Mouse (Mus musculus) spleen, adult 12 weeks (tissue): ENCODE measurements around the gene Mlph.

Source experiments
- DNase-seq: peaks from one replicate; pipeline ENCODE4 v3.0.0; 2022; ENCODE audit warnings: low spot score

The Mlph gene

GRCm38 (mm10) chr1:90909161-90909560 lies 5.7 kb upstream of the Mlph start:
- no peak for DNase-seq

GRCm38 (mm10) chr1:90909631-90910152 lies 5.2 kb upstream of the Mlph start:
- DNase-seq: no peak

- no peak for DNase-seq
These were observed 1.7 kb upstream of the Mlph start for GRCm38 (mm10) chr1:90913231-90913630.

- DNase-seq: no peak
These were observed 2.6 kb downstream of the Mlph start for GRCm38 (mm10) chr1:90917509-90917908.

- DNase-seq: no peak
These were observed 6.8 kb downstream of the Mlph start for GRCm38 (mm10) chr1:90921687-90922086.

DNA sequence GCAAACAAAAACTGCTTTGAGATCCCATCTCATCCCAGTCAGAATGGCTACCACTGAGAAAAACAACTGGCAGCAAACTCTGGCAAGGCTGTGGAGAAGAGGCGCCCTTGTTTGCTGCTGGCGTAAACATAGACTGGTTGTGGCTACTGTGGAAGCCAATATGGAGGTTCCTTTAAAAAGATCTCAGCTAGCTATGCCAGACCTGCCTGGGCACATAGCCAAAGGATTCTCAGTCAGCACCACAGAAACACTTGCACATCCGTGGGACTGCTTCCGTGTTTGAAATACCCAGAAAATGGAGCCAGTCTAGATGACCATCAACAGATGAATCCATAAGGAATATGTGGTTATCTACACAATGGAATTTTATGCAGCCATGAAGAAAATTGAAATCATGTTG lies 11.1 kb downstream of the Mlph start:
- DNase-seq: no peak

DNA sequence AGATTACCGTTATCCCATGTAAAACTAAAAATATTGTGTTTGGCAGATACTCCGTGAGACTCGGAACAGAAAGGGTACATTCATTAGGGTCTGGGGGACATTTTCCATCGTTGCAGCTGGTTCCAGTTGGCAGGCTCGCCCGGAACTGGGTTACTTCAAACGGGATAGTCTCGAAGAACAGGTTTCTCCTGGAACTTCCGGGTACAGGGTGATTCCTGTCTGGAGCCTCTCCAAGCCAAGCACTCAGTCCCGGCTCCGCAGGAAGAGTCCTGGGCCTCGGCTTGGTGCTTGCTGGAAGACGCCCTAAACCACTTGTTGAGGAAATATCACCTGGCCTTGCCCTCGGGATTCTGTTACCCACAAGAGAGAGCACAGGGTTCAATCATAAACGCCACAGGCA lies 12.4 kb downstream of the Mlph start:
- DNase-seq: no peak

DNA sequence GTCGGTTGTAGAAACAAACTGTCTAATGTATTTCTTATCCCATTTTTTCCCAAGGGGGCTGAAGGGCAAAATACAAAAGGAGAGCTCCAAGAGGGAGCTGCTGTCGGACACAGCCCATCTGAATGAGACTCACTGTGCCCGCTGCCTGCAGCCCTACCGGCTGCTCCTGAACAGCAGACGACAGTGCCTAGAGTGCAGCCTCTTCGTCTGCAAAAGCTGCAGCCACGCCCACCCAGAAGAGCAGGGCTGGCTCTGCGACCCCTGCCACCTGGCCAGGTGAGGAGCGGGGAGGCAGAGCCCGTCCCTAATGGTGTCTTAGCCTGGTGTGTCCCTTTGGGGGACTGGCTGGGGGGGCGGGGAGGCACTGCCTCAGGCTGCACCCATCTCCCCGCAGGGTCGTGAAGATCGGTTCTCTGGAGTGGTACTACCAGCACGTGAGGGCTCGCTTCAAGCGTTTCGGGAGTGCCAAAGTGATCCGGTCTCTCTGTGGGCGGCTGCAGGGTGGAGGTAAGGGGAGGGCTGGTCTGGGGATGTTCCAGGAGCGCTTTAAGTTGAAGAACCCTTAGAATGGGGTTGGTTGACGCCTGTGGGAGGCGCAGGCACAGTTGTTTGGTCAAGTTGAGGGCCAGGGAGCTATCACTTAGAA lies 13.2 kb downstream of the Mlph start:
- DNase-seq: no peak

DNA sequence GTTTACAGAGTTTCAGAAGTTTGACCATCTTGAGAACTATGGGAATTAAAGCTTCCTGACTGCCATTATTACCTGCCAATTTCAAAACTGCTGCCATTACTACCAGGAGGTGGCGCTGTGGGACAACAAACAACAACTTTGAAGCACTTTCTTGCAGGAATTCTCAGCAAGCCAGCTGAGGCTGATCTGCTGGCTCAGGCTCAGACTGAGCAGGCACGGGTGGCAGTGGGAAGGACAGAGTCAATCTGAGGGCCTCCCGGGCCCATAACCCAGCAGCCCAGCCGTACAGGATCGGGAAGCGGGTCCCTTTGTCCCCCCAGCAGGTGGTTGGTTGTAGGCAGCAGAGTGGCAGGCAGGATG lies 13.7 kb downstream of the Mlph start:
- DNase-seq: peak; percentile 14

- no peak for DNase-seq
These were observed 18.1 kb downstream of the Mlph start for GRCm38 (mm10) chr1:90933001-90933400.

- DNase-seq: no peak
These were observed 22.1 kb downstream of the Mlph start for GRCm38 (mm10) chr1:90936990-90937389.

DNA sequence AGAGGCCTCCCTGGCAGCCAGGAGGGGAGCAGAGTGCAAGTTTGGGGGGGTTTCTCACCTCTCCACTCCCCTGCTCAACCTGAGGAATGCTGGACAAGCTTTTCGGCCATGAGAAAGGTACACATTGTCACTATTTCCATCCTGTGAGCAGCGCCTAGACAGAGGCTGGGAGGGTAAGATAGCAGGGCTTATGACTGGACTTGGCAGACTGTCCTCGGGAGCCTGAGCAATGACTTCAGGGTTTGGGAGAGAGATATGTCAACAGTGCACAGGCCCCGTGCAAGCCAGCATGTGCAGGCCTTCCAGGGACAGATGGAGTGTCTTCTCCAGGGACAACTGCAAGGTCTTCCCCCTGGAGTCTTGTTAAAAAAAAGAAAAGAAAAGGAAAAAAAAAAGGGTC lies 25.1 kb downstream of the Mlph start:
- no peak for DNase-seq

DNA sequence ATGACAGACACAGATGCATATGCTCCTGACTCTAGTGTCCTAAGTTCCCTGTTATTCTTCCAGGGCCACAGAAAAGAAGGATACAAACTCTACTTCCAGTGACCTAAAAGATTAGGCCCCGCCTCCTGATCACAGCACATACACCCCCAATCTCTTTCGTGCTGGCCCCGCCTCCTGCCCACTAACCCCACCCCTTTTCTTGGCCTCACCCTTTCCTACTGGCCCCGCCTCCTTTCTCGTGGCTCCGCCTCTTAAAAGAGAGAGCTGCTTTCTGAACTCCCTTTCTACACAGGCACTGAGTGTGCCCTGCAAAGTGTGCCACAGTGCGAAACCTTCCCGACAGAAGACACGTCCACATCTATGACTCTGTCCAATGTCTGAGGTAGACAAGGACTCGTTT lies 30.3 kb downstream of the Mlph start:
- DNase-seq: no peak

DNA sequence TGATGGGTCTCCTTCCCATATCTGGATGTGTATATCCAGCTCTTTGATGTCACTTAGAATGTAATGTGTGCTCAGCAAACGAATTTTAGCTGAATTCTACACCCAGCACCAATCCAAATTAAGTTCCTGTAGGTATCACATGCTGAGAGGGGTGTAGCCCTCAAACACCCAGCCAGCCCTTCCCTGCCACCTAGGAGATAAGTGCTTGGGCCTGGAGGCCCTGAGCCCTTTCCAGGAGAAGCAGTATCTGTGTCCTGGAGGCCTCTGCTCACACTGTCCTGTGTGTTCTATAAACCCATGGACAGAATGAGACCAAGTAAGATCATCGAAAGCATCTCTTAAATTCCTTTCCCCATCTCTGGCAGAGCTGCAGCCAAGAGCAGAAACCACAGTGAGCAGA lies 32.4 kb downstream of the Mlph start:
- DNase-seq: no peak

DNA sequence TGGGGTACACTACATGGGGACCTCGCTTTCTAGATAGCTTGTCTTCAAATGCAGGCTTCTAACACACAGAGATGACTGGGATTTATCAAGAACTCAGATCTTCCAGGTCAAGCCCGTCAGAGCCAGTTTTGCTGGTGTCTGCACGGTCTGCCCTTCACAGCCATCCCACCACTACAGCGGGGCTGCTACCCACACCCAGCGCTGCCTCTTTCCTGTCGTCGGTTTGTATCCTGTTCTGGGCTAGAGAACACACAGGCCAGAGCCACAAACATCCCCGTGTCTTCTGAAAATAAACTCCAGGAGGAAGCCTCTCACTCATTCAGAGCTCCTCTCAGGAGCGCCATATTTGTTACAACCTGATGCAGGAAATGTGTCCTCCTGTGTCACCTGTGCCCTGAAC lies 34.4 kb downstream of the Mlph start:
- DNase-seq: no peak

DNA sequence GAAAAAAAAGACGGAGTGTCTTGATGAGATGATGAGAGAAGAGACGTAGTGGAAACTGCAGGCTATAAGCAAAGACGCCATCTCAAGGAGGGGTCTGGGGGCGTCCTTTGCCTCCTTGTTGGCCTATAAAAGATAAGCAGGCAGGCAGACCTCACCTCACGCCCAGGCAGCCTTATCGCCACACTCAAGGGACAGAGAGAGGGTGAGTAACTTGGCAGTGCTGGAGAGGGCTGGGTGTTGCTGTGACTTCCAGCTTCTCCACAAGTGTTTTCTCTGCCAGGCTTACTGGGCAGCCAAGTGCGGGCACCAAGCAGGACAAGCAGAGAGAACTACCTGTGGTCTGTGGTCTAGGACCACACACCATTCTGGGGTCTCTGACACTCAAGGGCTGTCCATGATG lies 36.8 kb downstream of the Mlph start:
- DNase-seq: no peak

DNA sequence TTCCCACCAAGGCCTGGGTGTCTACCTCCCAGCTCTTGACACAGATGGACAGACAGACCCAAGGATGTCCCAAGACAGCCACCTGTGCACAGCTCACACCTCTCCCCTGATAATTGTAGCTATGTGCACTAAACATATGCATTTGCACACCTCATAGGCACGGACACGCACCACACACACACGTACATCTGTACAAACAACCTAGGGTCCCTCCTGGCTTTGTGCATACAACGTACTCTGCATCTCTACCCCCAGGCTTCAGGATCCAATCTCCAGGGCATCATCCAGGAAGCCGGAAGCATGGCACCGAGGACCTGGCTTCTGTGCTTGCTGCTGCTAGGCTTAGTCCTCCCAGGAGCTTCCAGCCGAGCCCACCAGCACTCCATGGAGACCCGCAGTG lies 37.9 kb downstream of the Mlph start, which contains the start of gene Prlh:
Gene Prlh (plus strand): TSS at position 301 of the 400 bp plus-strand sequence.
- no peak for DNase-seq

- no peak for DNase-seq
These were observed 38.8 kb downstream of the Mlph start for GRCm38 (mm10) chr1:90953688-90954087.

DNA sequence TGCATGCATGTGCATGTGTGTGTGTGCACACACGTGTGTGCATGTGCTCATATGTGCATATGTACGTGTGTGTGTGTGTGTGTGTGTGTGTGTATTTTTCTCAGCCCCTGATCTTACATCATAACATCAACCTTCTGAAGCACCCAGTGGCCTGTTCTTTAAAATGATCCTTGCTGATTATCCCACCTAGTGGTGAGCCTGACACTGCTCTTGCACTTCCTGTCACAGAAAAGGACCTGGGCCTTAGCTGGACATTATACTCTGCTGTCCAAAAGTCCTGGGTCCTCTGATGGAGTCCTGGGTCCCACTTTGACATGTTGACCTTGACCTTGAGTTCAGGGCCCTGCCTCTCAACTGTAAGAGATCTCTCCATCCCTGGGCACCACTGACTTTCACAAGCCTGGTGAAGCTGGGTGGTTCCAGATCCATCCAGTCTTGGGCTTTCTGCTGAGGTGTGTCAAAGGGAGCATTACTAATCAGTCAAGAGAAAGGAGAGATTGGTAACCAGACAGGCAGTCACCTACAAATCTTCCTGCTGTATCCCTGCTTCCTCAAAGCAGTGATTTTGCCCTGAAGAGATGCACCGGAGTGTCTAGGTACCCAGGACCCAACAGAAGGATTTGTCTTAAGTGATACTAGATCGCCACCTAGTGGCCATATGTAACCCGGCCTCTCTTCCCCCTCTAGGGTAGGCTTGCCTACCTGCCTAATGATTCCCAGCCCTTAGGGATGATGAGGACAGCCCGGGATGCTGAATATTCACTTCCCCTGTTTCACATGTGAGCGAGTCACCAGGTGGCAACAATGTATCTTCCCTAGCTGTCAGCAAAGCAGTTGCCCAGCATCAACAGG lies 41.6 kb downstream of the Mlph start:
- DNase-seq: peak; percentile 15

DNA sequence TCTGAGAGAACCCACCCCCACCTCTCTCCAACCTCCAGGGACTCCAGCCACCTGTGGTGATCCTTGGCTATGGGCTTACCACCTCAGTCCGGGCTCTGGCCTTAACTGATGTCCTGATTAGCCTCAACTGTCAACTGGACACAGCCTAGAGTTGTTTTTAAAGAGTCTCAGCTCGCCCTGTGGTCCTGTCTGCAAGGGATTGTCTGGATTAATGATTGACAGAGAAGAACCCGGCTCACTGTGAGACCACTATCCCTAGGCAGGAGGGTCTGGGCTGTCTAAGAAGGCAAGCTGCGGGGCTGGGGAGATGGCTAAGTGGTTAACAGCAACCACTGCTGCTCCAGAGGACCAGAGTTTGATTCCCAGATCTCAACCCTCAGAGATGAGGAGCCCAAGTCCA lies 47.6 kb downstream of the Mlph start:
- DNase-seq: no peak

GRCm38 (mm10) chr1:90962994-90963393 lies 48.1 kb downstream of the Mlph start:
- DNase-seq: no peak

GRCm38 (mm10) chr1:90967583-90967982 lies 52.7 kb downstream of the Mlph start:
- no peak for DNase-seq

DNA sequence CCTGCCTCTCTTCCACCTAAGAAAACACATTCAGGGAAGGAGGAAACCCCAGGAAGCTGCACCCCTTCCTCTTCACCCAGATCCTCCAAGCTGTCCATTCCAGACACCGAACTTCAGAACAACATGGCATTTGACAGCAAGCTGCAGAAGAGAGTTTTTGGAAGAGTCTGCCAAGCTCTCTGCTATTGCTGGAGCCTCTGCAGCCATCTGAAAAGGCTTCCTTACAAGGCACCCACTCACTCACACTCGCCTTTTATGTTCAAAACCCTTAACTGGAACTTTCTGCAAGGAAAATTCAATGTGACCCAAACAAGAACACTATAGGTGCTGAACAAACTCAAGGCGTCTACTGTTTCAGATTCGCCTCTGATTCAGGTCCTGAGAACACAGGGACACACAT lies 53.8 kb downstream of the Mlph start:
- no peak for DNase-seq
